In the genomic region with DNA sequence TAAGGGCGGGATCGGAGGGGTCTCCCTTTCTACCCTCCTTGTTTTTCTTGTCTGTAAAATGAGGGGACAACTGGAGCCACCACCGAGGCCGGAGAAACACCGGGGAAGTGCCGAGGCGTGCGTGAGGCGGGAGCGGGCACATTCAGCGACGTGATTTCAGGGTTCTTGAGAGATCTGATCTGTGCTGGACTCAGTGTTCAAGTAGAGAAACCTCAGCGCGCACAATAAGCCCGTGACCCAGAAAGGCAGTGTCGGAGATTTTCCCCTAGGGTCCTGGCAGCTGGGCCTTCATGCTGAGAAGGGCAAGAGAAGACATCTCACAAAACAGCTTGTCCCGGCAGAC, we compare ENCODE assay signal across 8 mouse cellular contexts. TPM values are rescaled to one million over a fixed set of nuclear protein-coding genes. Genes with fewer than 3 reads are reported as not detected.
DNase-seq lines count a peak whose midpoint lies in the region; ATAC-seq and TF ChIP-seq lines count a peak whose summit lies in the region.

No protein-coding gene starts in this region.

- ATAC-seq in forebrain, embryonic 16.5 days: peak; percentile 24
- ATAC-seq in liver, embryonic 11.5 days (replicated peaks; ENCODE audit: low FRiP score): peak; percentile 26; the same call in 1 of the 2 replicates
- ATAC-seq in stomach, embryonic 15.5 days (ENCODE audit: insufficient read depth, low FRiP score, low read depth): peak; percentile 24; the same call in 1 of the 2 replicates

- DNase-seq in heart, adult 8-10 months (ENCODE audit: low spot score): peak; percentile 6
- DNase-seq in heart, postnatal 4 days: no peak
- no peak for DNase-seq in ES-E14 (ENCODE audit: low read depth, low spot score)
- no peak for DNase-seq in liver, embryonic 11.5 days (ENCODE audit: low spot score)
- DNase-seq in spleen, postnatal 36 days (ENCODE audit: low spot score in 2 of 2): no peak
- no peak for DNase-seq in thymus, postnatal 36 days

- peaks cover 0 to 3% of the 10 kb centered on the region in 2 experiments; a peak in 1 of 4 replicates for H3K4me1 ChIP-seq in ES-E14 (ENCODE audit: control insufficient read depth in 2 of 2, insufficient read depth in 2 of 2, low read length in 2 of 2, poor library complexity in 1 of 2)
- H3K4me1 ChIP-seq in forebrain, embryonic 16.5 days (replicated peaks; ENCODE audit: control insufficient read depth, insufficient read depth, low read length): peaks cover 10% of the 10 kb centered on the region
- peaks cover 9% of the 10 kb centered on the region; the same call in 1 of the 2 replicates for H3K4me1 ChIP-seq in liver, embryonic 11.5 days (replicated peaks; ENCODE audit: control insufficient read depth, insufficient read depth, low read length)
- H3K4me1 ChIP-seq in stomach, embryonic 15.5 days: peaks cover 9% of the 10 kb centered on the region

- no peak overlapping the region; the same call in 1 of the 2 replicates for H3K27ac ChIP-seq in ES-E14 (ENCODE audit: insufficient read depth, low read depth, low read length, poor library complexity, severe bottlenecking)
- 0 out of 2 replicates have a peak overlapping the region, but pooled peaks have one; percentile 43 for H3K27ac ChIP-seq in forebrain, embryonic 16.5 days (ENCODE audit: low read length)
- no peak overlapping the region for H3K27ac ChIP-seq in liver, embryonic 11.5 days (ENCODE audit: low read depth, low read length)
- H3K27ac ChIP-seq in stomach, embryonic 15.5 days: peak overlapping the region; percentile 78

- H3K4me3 ChIP-seq in ES-E14 (ENCODE audit: insufficient read depth in 1 of 2, low read depth in 1 of 2, low read length in 2 of 2, poor library complexity in 1 of 2, severe bottlenecking in 1 of 2): peak overlapping the region; percentile 83 to 89
- H3K4me3 ChIP-seq in forebrain, embryonic 16.5 days (replicated peaks; ENCODE audit: low read length): peak overlapping the region; percentile 69
- H3K4me3 ChIP-seq in liver, embryonic 11.5 days (ENCODE audit: low read depth, low read length): peak overlapping the region; percentile 71
- peak overlapping the region; percentile 68 for H3K4me3 ChIP-seq in stomach, embryonic 15.5 days (replicated peaks)

- H3K27me3 ChIP-seq in forebrain, embryonic 16.5 days (replicated peaks; ENCODE audit: control insufficient read depth, insufficient read depth, low read length): no peaks in the 10 kb centered on the region
- no peaks in the 10 kb centered on the region for H3K27me3 ChIP-seq in liver, embryonic 11.5 days (replicated peaks; ENCODE audit: control insufficient read depth, insufficient read depth, low read length)
- H3K27me3 ChIP-seq in stomach, embryonic 15.5 days (replicated peaks): no peaks in the 10 kb centered on the region

- in situ Hi-C loops in ES-E14 (cut with MboI; ENCODE audit: low sequenced_read_pairs in 2 of 2, unreplicated experiment in 2 of 2): no loop called here

- peaks cover 28% of the 10 kb centered on the region for H3K36me3 ChIP-seq in ES-E14 (ENCODE audit: control insufficient read depth, insufficient read depth, low read length, poor library complexity, severe bottlenecking)
- H3K36me3 ChIP-seq in forebrain, embryonic 16.5 days (ENCODE audit: control insufficient read depth, insufficient read depth): peaks cover 12% of the 10 kb centered on the region
- peaks cover 15% of the 10 kb centered on the region for H3K36me3 ChIP-seq in liver, embryonic 11.5 days (ENCODE audit: control insufficient read depth, insufficient read depth, low read length)
- peaks cover 20% of the 10 kb centered on the region for H3K36me3 ChIP-seq in stomach, embryonic 15.5 days

- peak overlapping the region; percentile 91 for H3K9ac ChIP-seq in ES-E14 (ENCODE audit: insufficient read depth, low read depth, low read length, poor library complexity, severe bottlenecking)
- H3K9ac ChIP-seq in forebrain, embryonic 16.5 days (replicated peaks; ENCODE audit: low read depth, low read length): peak overlapping the region; percentile 73
- H3K9ac ChIP-seq in liver, embryonic 11.5 days (ENCODE audit: low read depth, low read length): peak overlapping the region; percentile 79
- peak overlapping the region; percentile 78 for H3K9ac ChIP-seq in stomach, embryonic 15.5 days

- H3K4me2 ChIP-seq in forebrain, embryonic 16.5 days (ENCODE audit: low read length): peak overlapping the region; percentile 86
- H3K4me2 ChIP-seq in liver, embryonic 11.5 days: peak overlapping the region; percentile 68
- H3K4me2 ChIP-seq in stomach, embryonic 15.5 days: peak overlapping the region; percentile 80

- H3K9me3 ChIP-seq in ES-E14 (ENCODE audit: control insufficient read depth, insufficient read depth, low read depth, low read length): no peaks in the 10 kb centered on the region
- no peaks in the 10 kb centered on the region for H3K9me3 ChIP-seq in forebrain, embryonic 16.5 days (ENCODE audit: control insufficient read depth, low read length)
- H3K9me3 ChIP-seq in liver, embryonic 11.5 days (ENCODE audit: control insufficient read depth, low read length): no peaks in the 10 kb centered on the region
- H3K9me3 ChIP-seq in stomach, embryonic 15.5 days: no peaks in the 10 kb centered on the region

- under 1% methylated on average over 17 of the region's 17 CpGs for WGBS in forebrain, embryonic 16.5 days
- whole genome bisulfite sequencing in liver, embryonic 11.5 days: 1% methylated on average over 17 of the region's 17 CpGs
- 1% methylated on average over 17 of the region's 17 CpGs for WGBS in stomach, embryonic 15.5 days

TF ChIP-seq in ES-E14, 5 proteins besides CTCF, POLR2A, EP300 and RAD21:
- TF ChIP-seq ZNF384 (IDR thresholded peaks at IDR 0.05; ENCODE audit: low read depth, low read length) (no peak), CHD2 (IDR thresholded peaks at IDR 0.05; ENCODE audit: low read depth, low read length) (0 out of 2 replicates have a peak, but pooled peaks have one; percentile 13)
TF ChIP-seq in ES-E14: peak in this region for 1.

RNA-seq across cellular contexts. Expression of a gene that starts 0.3 kb away (rescaled TPM):
- total RNA-seq in heart, adult 8-10 months (2022): 10 to 100 TPM; 27.5 to 33.6 (median 29.6) TPM
- total RNA-seq in heart, postnatal 4 days (2021): 10 to 100 TPM; 42.7 to 44.0 TPM
- 84.4 and 96.7 TPM in 2 replicates for total RNA-seq in ES-E14 (2012; rRNA removed)
- polyA plus RNA-seq in forebrain, embryonic 16.5 days (2015; fragmentation: Nextera tagmentation; extraction: Ambion mirVana): 103 TPM in 2 replicates
- polyA plus RNA-seq in liver, embryonic 11.5 days (2014; fragmentation: Nextera tagmentation; extraction: Ambion mirVana): 98.5 and 105 TPM in 2 replicates
- polyA plus RNA-seq in stomach, embryonic 15.5 days (2015; fragmentation: Nextera tagmentation; extraction: Ambion mirVana): 93.5 and 95.1 TPM in 2 replicates

RNA-seq across cellular contexts. Expression of a gene that starts 14.4 kb away (rescaled TPM):
- under 1 TPM in 2 of 4 experiments, not detected in 2; 0.03 TPM for total RNA-seq in heart, adult 8-10 months (2022)
- under 1 TPM in 1 of 2 experiments, not detected in 1; 0.14 TPM for total RNA-seq in heart, postnatal 4 days (2021)
- total RNA-seq in ES-E14 (2012; rRNA removed): 0.31 and 0.42 TPM in 2 replicates
- polyA plus RNA-seq in forebrain, embryonic 16.5 days (2015; fragmentation: Nextera tagmentation; extraction: Ambion mirVana): 0.08 and 0.15 TPM in 2 replicates
- polyA plus RNA-seq in liver, embryonic 11.5 days (2014; fragmentation: Nextera tagmentation; extraction: Ambion mirVana): 0.34 and 0.52 TPM in 2 replicates
- 0.08 and 0.12 TPM in 2 replicates for polyA plus RNA-seq in stomach, embryonic 15.5 days (2015; fragmentation: Nextera tagmentation; extraction: Ambion mirVana)

RNA-seq across cellular contexts. Expression of a gene that starts 36.5 kb away (rescaled TPM):
- 10 to 100 TPM; 41.7 to 49.1 (median 43.6) TPM for total RNA-seq in heart, adult 8-10 months (2022)
- 10 to 100 TPM; 48.5 to 50.1 TPM for total RNA-seq in heart, postnatal 4 days (2021)
- total RNA-seq in ES-E14 (2012; rRNA removed): 32.5 and 34.3 TPM in 2 replicates
- polyA plus RNA-seq in forebrain, embryonic 16.5 days (2015; fragmentation: Nextera tagmentation; extraction: Ambion mirVana): 50.5 and 53.4 TPM in 2 replicates
- polyA plus RNA-seq in liver, embryonic 11.5 days (2014; fragmentation: Nextera tagmentation; extraction: Ambion mirVana): 70.2 and 70.6 TPM in 2 replicates
- polyA plus RNA-seq in stomach, embryonic 15.5 days (2015; fragmentation: Nextera tagmentation; extraction: Ambion mirVana): 48.3 and 53.5 TPM in 2 replicates

RNA-seq across cellular contexts. Expression of a gene that starts 37.8 kb away (rescaled TPM):
- 10 to 100 TPM; 46.3 to 52.1 (median 49.5) TPM for total RNA-seq in heart, adult 8-10 months (2022)
- 10 to 100 TPM; 23.9 to 25.6 TPM for total RNA-seq in heart, postnatal 4 days (2021)
- 19.6 and 19.7 TPM in 2 replicates for total RNA-seq in ES-E14 (2012; rRNA removed)
- polyA plus RNA-seq in forebrain, embryonic 16.5 days (2015; fragmentation: Nextera tagmentation; extraction: Ambion mirVana): 28.7 and 29.7 TPM in 2 replicates
- 24.7 and 28.5 TPM in 2 replicates for polyA plus RNA-seq in liver, embryonic 11.5 days (2014; fragmentation: Nextera tagmentation; extraction: Ambion mirVana)
- polyA plus RNA-seq in stomach, embryonic 15.5 days (2015; fragmentation: Nextera tagmentation; extraction: Ambion mirVana): 22.5 and 24.0 TPM in 2 replicates

Comparison
In these comparisons a context has a peak if more than half of its experiments do, and no peak if none do; other contexts are left out.
1. H3K27ac ChIP-seq: peak in forebrain, embryonic 16.5 days (single experiment) and stomach, embryonic 15.5 days (single experiment); none in ES-E14 (single experiment) and liver, embryonic 11.5 days (single experiment).
2. Peak in every context shown above with its lines, with median percentiles within 50 percentile points of each other: H3K4me3 ChIP-seq, H3K9ac ChIP-seq, ATAC-seq and H3K4me2 ChIP-seq.